Mouse (Mus musculus): ENCODE results near the gene Gm5065.

Gm5065 gene

GRCm38 (mm10) chr7:5350237-5350636, at the start of gene Gm5065:
TSS of gene Gm5065 (plus strand) at chr7:5350537.
- in situ Hi-C loops (cut with MboI; ENCODE audit: unreplicated experiment in 2 of 2) = no loop called here

- in situ Hi-C loops (cut with MboI; ENCODE audit: unreplicated experiment in 2 of 2) = no loop called here
These were observed 22.8 kb upstream of the Gm5065 start for GRCm38 (mm10) chr7:5327511-5327910.

- in situ Hi-C loops (cut with MboI; ENCODE audit: unreplicated experiment in 2 of 2) = no loop called here
These were observed 598 bp downstream of the Gm5065 start, which contains the start of gene Nlrp2 for GRCm38 (mm10) chr7:5350935-5351334. TSS of gene Nlrp2 (minus strand) at chr7:5351035.

- in situ Hi-C loops (cut with MboI; ENCODE audit: unreplicated experiment in 2 of 2) = no loop called here
These were observed 13.3 kb downstream of the Gm5065 start for GRCm38 (mm10) chr7:5363599-5363998.

- in situ Hi-C loops (cut with MboI; ENCODE audit: unreplicated experiment in 2 of 2) = no loop called here
These were observed 16.4 kb downstream of the Gm5065 start for GRCm38 (mm10) chr7:5366724-5367123.

- in situ Hi-C loops (cut with MboI; ENCODE audit: unreplicated experiment in 2 of 2) = no loop called here
These were observed 55.9 kb downstream of the Gm5065 start for GRCm38 (mm10) chr7:5406201-5406600.
